Comparison of ENCODE assay signal across 27 mouse cellular contexts in the genomic region with DNA sequence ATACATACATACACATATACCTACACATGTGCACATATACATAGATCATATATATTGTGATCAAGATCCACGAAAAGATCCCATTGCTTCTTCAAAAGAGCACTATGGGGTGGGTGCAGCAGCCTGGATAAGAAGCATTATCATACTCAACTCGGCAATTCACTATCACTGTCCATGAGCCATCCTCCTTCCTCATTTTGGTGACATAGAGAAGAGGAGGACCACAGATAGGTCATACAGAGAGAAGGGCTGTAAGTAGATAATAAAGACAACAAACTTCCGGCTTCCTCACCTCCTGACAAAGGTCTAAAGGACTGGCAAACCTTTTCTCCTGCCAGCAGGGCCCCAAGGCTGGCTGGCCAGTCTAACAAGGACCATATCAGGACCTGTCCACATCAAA.
"Had no signal": no experiment of that assay in that cellular context is flagged by ENCODE, and none has a peak within 500 bp of the region (broad histone marks: within the 10 kb centered on the region; RNA-seq: fewer than 3 reads in every experiment).

No protein-coding gene starts in this region.

- H3K9ac ChIP-seq: limb, embryonic 12.5 days; limb, embryonic 13.5 days; limb, embryonic 15.5 days; liver, embryonic 12.5 days; liver, embryonic 13.5 days; liver, embryonic 14.5 days; liver, embryonic 15.5 days; liver, postnatal 0 days; lung, embryonic 14.5 days; lung, embryonic 15.5 days; midbrain, embryonic 12.5 days; midbrain, embryonic 13.5 days; midbrain, embryonic 15.5 days had no signal

- H3K27ac ChIP-seq: limb, embryonic 10.5 days; limb, embryonic 12.5 days; limb, embryonic 13.5 days; limb, embryonic 15.5 days; liver, embryonic 12.5 days; liver, embryonic 13.5 days; liver, embryonic 14.5 days; liver, embryonic 15.5 days; lung, embryonic 15.5 days; macrophage; midbrain, embryonic 10.5 days; midbrain, embryonic 12.5 days; midbrain, embryonic 13.5 days; midbrain, embryonic 15.5 days had no signal

- H3K9me3 ChIP-seq: limb, embryonic 10.5 days; limb, embryonic 12.5 days; limb, embryonic 13.5 days; limb, embryonic 15.5 days; liver, embryonic 12.5 days; liver, embryonic 13.5 days; liver, embryonic 15.5 days; lung, embryonic 15.5 days; megakaryocyte, embryonic 14.5 days; midbrain, embryonic 10.5 days; midbrain, embryonic 12.5 days; midbrain, embryonic 13.5 days; midbrain, embryonic 15.5 days had no signal

- H3K27me3 ChIP-seq: liver, embryonic 12.5 days; liver, embryonic 13.5 days; liver, embryonic 15.5 days; lung, embryonic 15.5 days; megakaryocyte, embryonic 14.5 days had no signal

- H3K4me3 ChIP-seq: limb, embryonic 10.5 days; limb, embryonic 12.5 days; limb, embryonic 13.5 days; limb, embryonic 15.5 days; liver, embryonic 12.5 days; liver, embryonic 13.5 days; liver, embryonic 15.5 days; lung, embryonic 15.5 days; megakaryocyte, embryonic 14.5 days; midbrain, embryonic 10.5 days; midbrain, embryonic 12.5 days; midbrain, embryonic 13.5 days; midbrain, embryonic 15.5 days; myocyte had no signal

- H3K4me1 ChIP-seq: limb, embryonic 10.5 days; limb, embryonic 12.5 days; limb, embryonic 13.5 days; limb, embryonic 15.5 days; liver, embryonic 12.5 days; liver, embryonic 13.5 days; liver, embryonic 15.5 days; lung, embryonic 15.5 days; megakaryocyte, embryonic 14.5 days; midbrain, embryonic 10.5 days; midbrain, embryonic 12.5 days; midbrain, embryonic 13.5 days; midbrain, embryonic 15.5 days had no signal

- H3K36me3 ChIP-seq: limb, embryonic 10.5 days; limb, embryonic 12.5 days; limb, embryonic 13.5 days; limb, embryonic 15.5 days; liver, embryonic 12.5 days; liver, embryonic 13.5 days; liver, embryonic 15.5 days; lung, embryonic 15.5 days; midbrain, embryonic 10.5 days; midbrain, embryonic 12.5 days; midbrain, embryonic 13.5 days; midbrain, embryonic 15.5 days had no signal

- DNase-seq: left cerebral cortex, postnatal 4 days; liver; liver, embryonic 13.5 days; liver, postnatal 0 days; lung, adult 18-20 months; lung, adult 2 months; lung, embryonic 14.5 days; lung, postnatal 10 days; lung, postnatal 14 days; lung, postnatal 36 days; lung, postnatal 4 days; midbrain, embryonic 14.5 days had no signal
